Mouse (Mus musculus) gastrocnemius, adult 2 months (tissue): ENCODE results near the gene Lgals3bp. TPM values are rescaled to one million over a fixed set of nuclear protein-coding genes. Genes with fewer than 3 reads are reported as not detected.

Experiments
- DNase-seq: peaks from one replicate; pipeline ENCODE4 v3.0.0; 2022
- H3K27ac ChIP-seq: fragments of 200-600 bp; 2 replicates; pipeline ENCODE4 v1.8.1; 2022; ENCODE audit warnings: mild to moderate bottlenecking
- H3K4me3 ChIP-seq: fragments of 200-600 bp; 2 replicates; pipeline ENCODE4 v1.8.1; 2022; ENCODE audit warnings: mild to moderate bottlenecking, moderate library complexity
- CTCF ChIP-seq: fragments of 200-600 bp; IDR thresholded peaks from 2 replicates; pipeline ENCODE4 v1.8.1; 2022; ENCODE audit warnings: antibody characterized with exemption, mild to moderate bottlenecking, moderate library complexity
- intact Hi-C: fragments of 180-260 bp; cut with DNase I; formaldehyde crosslinking; loops from one replicate; pipeline ENCODE4 v1.15.1; 2025
- total RNA-seq, 2 experiments: library from RNA; stranded (reverse); gene quantifications; 2 replicates each; pipeline ENCODE4 v1.2.3; 2021

Lgals3bp gene
- total RNA-seq, 2 experiments from 2014 or later, result 12.0 to 17.0 TPM

DNA sequence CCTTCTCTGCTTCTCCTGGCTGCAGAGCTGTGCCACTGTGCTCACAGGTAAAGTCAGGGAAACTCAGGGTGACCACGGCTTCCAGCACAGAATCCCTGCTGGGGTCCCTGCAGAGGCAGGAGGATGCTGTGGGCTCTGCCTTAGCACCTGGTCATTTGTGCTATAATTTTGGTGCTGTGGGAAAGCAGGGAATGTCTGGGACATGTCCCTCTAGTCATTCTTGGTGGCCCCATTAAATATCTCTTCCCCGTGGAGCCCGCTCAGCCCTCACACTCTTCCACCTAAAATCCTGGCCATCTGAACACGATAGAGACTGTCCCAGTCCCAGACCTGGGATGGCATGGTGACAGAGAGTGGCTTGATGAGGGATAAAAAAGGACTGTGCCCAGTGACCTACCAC lies 37.9 kb downstream of the Lgals3bp start:
- intact Hi-C loops, result no loop called here
- peak; percentile 33 for DNase-seq
- Histone ChIP-seq H3K27ac (peak overlapping the region; percentile 91), H3K4me3 (no peak overlapping the region; the same call in 1 of the 2 replicates)
- TF ChIP-seq CTCF, result no peak

DNA sequence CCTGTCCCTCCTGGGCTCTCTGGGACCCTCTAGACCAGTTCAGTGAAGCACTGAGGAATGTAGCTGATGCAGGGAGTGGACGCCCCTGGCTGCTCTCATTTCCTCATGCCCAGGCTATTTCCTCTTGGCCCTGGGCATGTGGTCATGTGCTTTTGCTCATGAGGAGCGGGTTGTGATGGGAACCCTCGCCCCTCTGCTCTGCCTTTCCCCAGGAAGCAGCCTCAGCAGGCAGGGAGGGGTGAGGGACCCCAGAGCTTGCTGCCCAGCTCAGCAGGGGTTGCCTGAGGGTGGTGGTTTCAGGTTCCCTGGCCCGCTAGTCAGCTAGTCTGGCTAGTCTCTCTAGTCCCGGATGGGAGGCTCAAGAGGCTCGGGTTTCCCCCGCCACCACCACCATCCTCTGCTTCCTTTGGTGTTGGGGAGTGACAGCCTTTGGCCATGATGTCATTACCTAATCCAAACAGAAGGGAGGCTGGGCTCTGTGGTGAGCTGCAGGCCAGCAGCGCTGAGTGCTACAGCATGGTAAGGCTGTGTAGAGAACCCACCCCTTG lies 38.8 kb downstream of the Lgals3bp start:
- DNase-seq, result peak; percentile 88
- TF ChIP-seq CTCF, result no peak
- H3K4me3 ChIP-seq, result peak overlapping the region; percentile 53
- intact Hi-C loops, result no loop called here
- peak overlapping the region; percentile 91 for H3K27ac ChIP-seq

GRCm38 (mm10) chr11:118362501-118362900 lies 39.4 kb downstream of the Lgals3bp start:
- Histone ChIP-seq H3K4me3 (no peak overlapping the region; the same call in 1 of the 2 replicates), H3K27ac (peak overlapping the region; percentile 91)
- DNase-seq, result peak; percentile 68
- intact Hi-C loops, result no loop called here
- no peak for TF ChIP-seq CTCF

DNA sequence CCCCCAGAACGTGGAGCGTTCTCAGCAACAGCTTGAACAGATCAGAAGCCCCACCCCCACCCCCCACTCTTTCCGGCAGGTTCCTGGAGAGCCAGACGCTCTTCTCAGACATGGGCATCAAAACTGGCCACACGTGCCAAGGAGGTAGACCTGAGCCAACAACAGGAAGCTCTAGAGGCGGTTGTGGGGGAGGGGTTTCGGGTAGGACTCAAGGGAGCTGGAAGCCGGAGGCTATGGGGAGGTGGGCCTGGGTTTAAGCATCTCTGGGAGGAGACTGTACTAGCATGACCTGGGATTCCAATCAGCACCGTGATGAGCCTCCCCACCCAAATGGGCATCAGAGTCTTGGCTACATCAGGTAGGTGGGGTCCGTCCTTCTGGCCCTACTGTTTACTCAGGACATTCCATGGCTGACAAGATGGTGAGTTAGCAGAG lies 41.0 kb downstream of the Lgals3bp start:
- no peak for TF ChIP-seq CTCF
- Histone ChIP-seq H3K4me3 (no peak overlapping the region), H3K27ac (peak overlapping the region; percentile 91)
- intact Hi-C loops, result no loop called here
- DNase-seq, result peak; percentile 58

- DNase-seq, result peak; percentile 58
- 0 out of 2 replicates have a peak overlapping the region, but pooled peaks have one; percentile 11 for H3K4me3 ChIP-seq
- TF ChIP-seq CTCF, result no peak
- intact Hi-C loops, result no loop called here
- peak overlapping the region; percentile 91 for H3K27ac ChIP-seq
These were observed 41.4 kb downstream of the Lgals3bp start for GRCm38 (mm10) chr11:118360491-118360890.

- Histone ChIP-seq H3K4me3 (peak within 1 kb of the TSS; percentile 93), H3K27ac (peak within 1 kb of the TSS; percentile 94)
- DNase-seq, result no peak
- intact Hi-C loops, result no loop called here
- no peak for TF ChIP-seq CTCF
These were observed 46.3 kb downstream of the Lgals3bp start, which contains the start of gene Timp2 for GRCm38 (mm10) chr11:118355640-118356039. Timp2 (minus strand) TSS chr11:118355740.

GRCm38 (mm10) chr11:118355205-118355604 lies 46.7 kb downstream of the Lgals3bp start:
- peak overlapping the region; percentile 94 for H3K27ac ChIP-seq
- TF ChIP-seq CTCF, result peak; percentile 67
- peak overlapping the region; percentile 93 for H3K4me3 ChIP-seq
- peak; percentile 95 for DNase-seq
- intact Hi-C loops, result no loop called here

- H3K4me3 ChIP-seq, result peak overlapping the region; percentile 93
- no peak for TF ChIP-seq CTCF
- intact Hi-C loops, result loop anchor here (5.0 kb wide), 1 partner anchor 37 kb away; no protein-coding TSS in a partner anchor
- DNase-seq, result peak; percentile 67
- peak overlapping the region; percentile 94 for H3K27ac ChIP-seq
These were observed 47.2 kb downstream of the Lgals3bp start for GRCm38 (mm10) chr11:118354636-118355191.

DNA sequence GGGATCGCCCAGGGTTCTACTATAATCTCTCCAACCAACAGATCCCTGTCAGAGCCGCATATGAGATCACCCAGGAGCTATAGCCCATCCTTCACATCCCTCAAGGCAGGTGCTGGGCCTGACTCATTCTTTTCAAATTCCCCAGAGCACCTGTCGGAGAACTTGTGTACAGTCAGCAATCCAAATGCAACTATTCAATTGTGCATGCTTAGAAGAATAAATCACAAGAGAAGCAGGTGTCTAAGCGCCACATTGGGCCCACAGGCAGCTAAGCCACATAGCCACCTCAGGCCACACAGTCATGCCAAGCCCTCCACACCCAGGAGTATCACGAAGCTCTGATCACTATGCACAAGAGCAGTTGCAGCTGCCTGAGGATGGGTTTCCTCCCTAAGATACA lies 52.4 kb downstream of the Lgals3bp start:
- Histone ChIP-seq H3K4me3 (peak overlapping the region; percentile 28; the same call in 1 of the 2 replicates), H3K27ac (peak overlapping the region; percentile 77)

DNA sequence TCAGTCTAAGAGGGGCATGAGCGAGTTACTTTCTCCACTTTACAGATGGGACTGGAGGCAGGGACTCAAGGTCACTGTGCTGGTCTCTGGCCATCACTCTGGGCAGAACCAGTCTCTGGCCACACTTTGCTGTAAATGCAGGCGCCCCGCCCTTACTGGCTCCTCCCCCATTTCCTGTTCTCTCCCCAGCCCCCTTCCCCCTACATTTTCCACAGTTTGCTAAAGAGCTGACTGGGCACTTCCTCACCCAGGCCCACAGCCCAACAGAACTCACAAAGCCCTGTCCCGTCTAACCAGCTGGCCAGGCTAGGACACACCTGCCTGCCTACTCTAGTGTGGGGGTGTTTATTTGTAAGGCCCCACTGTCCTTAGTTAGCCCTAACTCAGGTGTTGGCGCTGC lies 53.0 kb downstream of the Lgals3bp start:
- peak overlapping the region; percentile 28 for H3K4me3 ChIP-seq
- no peak for TF ChIP-seq CTCF
- H3K27ac ChIP-seq, result peak overlapping the region; percentile 77
- DNase-seq, result peak; percentile 72
- intact Hi-C loops, result no loop called here

More for the DNA sequence above, 52.4 kb downstream of the Lgals3bp start:
- peak; percentile 15 for DNase-seq
- no peak for TF ChIP-seq CTCF
- intact Hi-C loops, result no loop called here

DNA sequence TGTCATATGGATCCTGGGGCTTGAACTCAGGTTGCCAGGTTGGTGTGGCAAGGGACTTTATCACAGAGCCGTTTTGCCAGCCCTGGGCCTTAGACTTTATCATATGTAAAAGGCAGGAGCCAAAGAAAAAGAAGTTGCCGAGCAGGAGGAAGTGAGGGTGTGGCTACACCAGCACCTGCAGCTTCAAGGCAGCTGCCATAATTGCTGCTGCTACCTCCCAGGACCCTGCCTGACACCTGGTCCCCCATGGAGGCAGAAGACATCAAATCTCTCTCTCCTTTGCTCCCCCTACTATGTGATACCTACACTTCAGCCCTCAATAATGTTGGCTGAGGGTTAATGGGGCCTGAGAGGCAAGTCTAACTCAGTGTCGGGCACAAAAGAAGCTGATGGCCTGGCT lies 53.5 kb downstream of the Lgals3bp start:
- Histone ChIP-seq H3K27ac (peak overlapping the region; percentile 77), H3K4me3 (peak overlapping the region; percentile 28)
- TF ChIP-seq CTCF, result no peak
- intact Hi-C loops, result no loop called here
- DNase-seq, result no peak

- H3K4me3 ChIP-seq, result no peak overlapping the region
- peak; percentile 20 for DNase-seq
- peak overlapping the region; percentile 77 for H3K27ac ChIP-seq
- intact Hi-C loops, result no loop called here
- TF ChIP-seq CTCF, result no peak
These were observed 54.0 kb downstream of the Lgals3bp start for GRCm38 (mm10) chr11:118347911-118348310.

DNA sequence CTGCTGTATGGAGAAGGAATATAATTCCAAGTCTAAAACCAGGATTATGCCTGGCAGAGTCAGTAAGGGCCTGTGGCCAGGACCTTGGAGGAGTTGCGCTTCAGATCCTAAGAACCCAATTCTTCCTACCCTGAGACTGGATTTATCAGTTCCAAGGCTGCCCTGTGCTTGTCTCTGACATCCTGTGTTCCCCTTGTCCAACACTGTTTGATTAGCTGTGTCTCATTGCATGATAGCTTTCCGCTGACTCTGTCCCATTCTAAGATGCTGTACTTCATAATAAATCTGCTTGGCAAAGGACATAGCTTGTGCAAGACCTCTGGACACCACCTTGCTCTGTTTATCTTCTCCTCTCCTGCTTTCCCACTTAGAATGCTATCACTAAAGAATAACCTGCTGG lies 54.5 kb downstream of the Lgals3bp start:
- H3K4me3 ChIP-seq, result no peak overlapping the region
- peak overlapping the region; percentile 77 for H3K27ac ChIP-seq
- TF ChIP-seq CTCF, result no peak
- peak; percentile 15 for DNase-seq
- intact Hi-C loops, result no loop called here
